Mouse (Mus musculus): ENCODE measurements around the gene Abcb8. TPM values are rescaled to one million over a fixed set of nuclear protein-coding genes. Genes with fewer than 3 reads are reported as not detected.

Abcb8 gene
- total and polyA plus RNA-seq, 2 experiments from 2014 or later = 73.2 to 141 TPM

GRCm38 (mm10) chr5:24428596-24428995 lies 35.1 kb downstream of the Abcb8 start:
- WGBS = 35% methylated on average over 9 of the region's 9 CpGs
- H3K4me2 ChIP-seq (ENCODE audit: low read depth, low read length) = no peak overlapping the region

GRCm38 (mm10) chr5:24433993-24434392 lies 40.5 kb downstream of the Abcb8 start:
- DNase-seq (ENCODE audit: low spot score) = no peak
- WGBS = 84% methylated on average over 8 of the region's 8 CpGs
- H3K4me2 ChIP-seq (ENCODE audit: low read depth, low read length) = no peak overlapping the region
- no peaks in the 10 kb centered on the region for H3K27me3 ChIP-seq (ENCODE audit: control insufficient read depth, insufficient read depth, low read length)
- no peak overlapping the region for H3K9ac ChIP-seq (replicated peaks; ENCODE audit: low read depth, low read length)
- H3K9me3 ChIP-seq (replicated peaks; ENCODE audit: control insufficient read depth, low read length) = no peaks in the 10 kb centered on the region
- H3K36me3 ChIP-seq (replicated peaks; ENCODE audit: control insufficient read depth, insufficient read depth, low read length) = peaks cover 91% of the 10 kb centered on the region
- peak overlapping the region; percentile 22 for H3K27ac ChIP-seq (ENCODE audit: low read depth)
- TF ChIP-seq CTCF (IDR thresholded peaks at IDR 0.05; ENCODE audit: low read depth) (no peak), EP300 (IDR thresholded peaks at IDR 0.05; ENCODE audit: low read depth) (no peak)
- H3K4me1 ChIP-seq (ENCODE audit: control insufficient read depth, insufficient read depth) = no peaks in the 10 kb centered on the region
- ATAC-seq (ENCODE audit: insufficient read depth, low read depth) = no peak
- no peak overlapping the region for H3K4me3 ChIP-seq (ENCODE audit: low read depth, low read length)

More at GRCm38 (mm10) chr5:24428596-24428995, 35.1 kb downstream of the Abcb8 start:
- H3K27ac ChIP-seq (ENCODE audit: low read depth) = no peak overlapping the region
- peaks cover 47% of the 10 kb centered on the region for H3K36me3 ChIP-seq (replicated peaks; ENCODE audit: control insufficient read depth, insufficient read depth, low read length)
- H3K9me3 ChIP-seq (replicated peaks; ENCODE audit: control insufficient read depth, low read length) = no peaks in the 10 kb centered on the region
- no peak overlapping the region for H3K9ac ChIP-seq (replicated peaks; ENCODE audit: low read depth, low read length)
- DNase-seq (ENCODE audit: low spot score) = no peak
- TF ChIP-seq CTCF (IDR thresholded peaks at IDR 0.05; ENCODE audit: low read depth) (no peak), EP300 (IDR thresholded peaks at IDR 0.05; ENCODE audit: low read depth) (no peak)
- ATAC-seq (ENCODE audit: insufficient read depth, low read depth) = no peak
- no peak overlapping the region for H3K4me3 ChIP-seq (ENCODE audit: low read depth, low read length)
- no peaks in the 10 kb centered on the region for H3K27me3 ChIP-seq (ENCODE audit: control insufficient read depth, insufficient read depth, low read length)
- H3K4me1 ChIP-seq (ENCODE audit: control insufficient read depth, insufficient read depth) = peaks cover 18% of the 10 kb centered on the region

GRCm38 (mm10) chr5:24441187-24441586 lies 47.7 kb downstream of the Abcb8 start:
- H3K4me1 ChIP-seq (ENCODE audit: control insufficient read depth, insufficient read depth) = peaks cover 10% of the 10 kb centered on the region; the same call in 1 of the 2 replicates
- no peaks in the 10 kb centered on the region for H3K27me3 ChIP-seq (ENCODE audit: control insufficient read depth, insufficient read depth, low read length)
- ATAC-seq (ENCODE audit: insufficient read depth, low read depth) (no peak), DNase-seq (ENCODE audit: low spot score) (no peak)
- no peak overlapping the region for H3K9ac ChIP-seq (replicated peaks; ENCODE audit: low read depth, low read length)
- H3K4me2 ChIP-seq (ENCODE audit: low read depth, low read length) = no peak overlapping the region
- no peak overlapping the region for H3K4me3 ChIP-seq (ENCODE audit: low read depth, low read length)
- TF ChIP-seq CTCF (IDR thresholded peaks at IDR 0.05; ENCODE audit: low read depth) = no peak
- TF ChIP-seq EP300 (IDR thresholded peaks at IDR 0.05; ENCODE audit: low read depth) = no peak
- WGBS = 83% methylated on average over 8 of the region's 8 CpGs
- H3K9me3 ChIP-seq (replicated peaks; ENCODE audit: control insufficient read depth, low read length) = no peaks in the 10 kb centered on the region
- no peak overlapping the region for H3K27ac ChIP-seq (ENCODE audit: low read depth)
- peaks cover 60% of the 10 kb centered on the region for H3K36me3 ChIP-seq (replicated peaks; ENCODE audit: control insufficient read depth, insufficient read depth, low read length)

- no peaks in the 10 kb centered on the region for H3K27me3 ChIP-seq (ENCODE audit: control insufficient read depth, insufficient read depth, low read length)
- ATAC-seq (ENCODE audit: insufficient read depth, low read depth) (no peak), DNase-seq (ENCODE audit: low spot score) (no peak)
- no peak overlapping the region for H3K4me3 ChIP-seq (ENCODE audit: low read depth, low read length)
- TF ChIP-seq EP300 (IDR thresholded peaks at IDR 0.05; ENCODE audit: low read depth) = no peak
- no peak for TF ChIP-seq CTCF (IDR thresholded peaks at IDR 0.05; ENCODE audit: low read depth)
- H3K27ac ChIP-seq (ENCODE audit: low read depth) = no peak overlapping the region
- WGBS = 74% methylated on average over 9 of the region's 9 CpGs
- H3K36me3 ChIP-seq (replicated peaks; ENCODE audit: control insufficient read depth, insufficient read depth, low read length) = peaks cover 53% of the 10 kb centered on the region
- no peak overlapping the region for H3K9ac ChIP-seq (replicated peaks; ENCODE audit: low read depth, low read length)
- peaks cover 10% of the 10 kb centered on the region; the same call in 1 of the 2 replicates for H3K4me1 ChIP-seq (ENCODE audit: control insufficient read depth, insufficient read depth)
- H3K9me3 ChIP-seq (replicated peaks; ENCODE audit: control insufficient read depth, low read length) = no peaks in the 10 kb centered on the region
- no peak overlapping the region for H3K4me2 ChIP-seq (ENCODE audit: low read depth, low read length)
These were observed 48.6 kb downstream of the Abcb8 start for GRCm38 (mm10) chr5:24442029-24442428.

GRCm38 (mm10) chr5:24443204-24443603 lies 49.7 kb downstream of the Abcb8 start:
- 87% methylated on average over 7 of the region's 7 CpGs for WGBS
- no peak overlapping the region for H3K27ac ChIP-seq (ENCODE audit: low read depth)

GRCm38 (mm10) chr5:24443927-24444326 lies 50.5 kb downstream of the Abcb8 start:
- Histone ChIP-seq H3K4me1 (ENCODE audit: control insufficient read depth, insufficient read depth) (peaks cover 14% of the 10 kb centered on the region), H3K9ac (replicated peaks; ENCODE audit: low read depth, low read length) (peak overlapping the region; percentile 95), H3K27ac (ENCODE audit: low read depth) (peak overlapping the region; percentile 99), H3K9me3 (replicated peaks; ENCODE audit: control insufficient read depth, low read length) (no peaks in the 10 kb centered on the region), H3K27me3 (ENCODE audit: control insufficient read depth, insufficient read depth, low read length) (no peaks in the 10 kb centered on the region), H3K4me3 (ENCODE audit: low read depth, low read length) (peak overlapping the region; percentile 86), H3K36me3 (replicated peaks; ENCODE audit: control insufficient read depth, insufficient read depth, low read length) (peaks cover 37% of the 10 kb centered on the region), H3K4me2 (ENCODE audit: low read depth, low read length) (peak overlapping the region; percentile 73)
- DNase-seq (ENCODE audit: low spot score) (no peak), ATAC-seq (ENCODE audit: insufficient read depth, low read depth) (no peak)
- 69% methylated on average over 12 of the region's 12 CpGs for WGBS
- TF ChIP-seq CTCF (IDR thresholded peaks at IDR 0.05; ENCODE audit: low read depth) = no peak
- TF ChIP-seq EP300 (IDR thresholded peaks at IDR 0.05; ENCODE audit: low read depth) = no peak

More at GRCm38 (mm10) chr5:24443204-24443603, 49.7 kb downstream of the Abcb8 start:
- Histone ChIP-seq H3K9ac (replicated peaks; ENCODE audit: low read depth, low read length) (no peak overlapping the region), H3K9me3 (replicated peaks; ENCODE audit: control insufficient read depth, low read length) (no peaks in the 10 kb centered on the region), H3K4me2 (ENCODE audit: low read depth, low read length) (no peak overlapping the region), H3K27me3 (ENCODE audit: control insufficient read depth, insufficient read depth, low read length) (no peaks in the 10 kb centered on the region), H3K4me1 (ENCODE audit: control insufficient read depth, insufficient read depth) (peaks cover 14% of the 10 kb centered on the region), H3K36me3 (replicated peaks; ENCODE audit: control insufficient read depth, insufficient read depth, low read length) (peaks cover 43% of the 10 kb centered on the region), H3K4me3 (ENCODE audit: low read depth, low read length) (no peak overlapping the region)
- no peak for DNase-seq (ENCODE audit: low spot score)
- TF ChIP-seq CTCF (IDR thresholded peaks at IDR 0.05; ENCODE audit: low read depth) (no peak), EP300 (IDR thresholded peaks at IDR 0.05; ENCODE audit: low read depth) (no peak)
- no peak for ATAC-seq (ENCODE audit: insufficient read depth, low read depth)
